Mouse (Mus musculus) neural tube, embryonic 14.5 days (tissue): ENCODE measurements around the gene Actg1. TPM values are rescaled to one million over a fixed set of nuclear protein-coding genes. Genes with fewer than 3 reads are reported as not detected.

Experiments
- ATAC-seq: fragments of 200-750 bp; cut with Nextera tagmentation; 2 replicates; pipeline ENCODE4 v1.8.0; 2017; ENCODE audit warnings: low read depth, mild to moderate bottlenecking, moderate TSS enrichment, moderate library complexity
- H3K27ac ChIP-seq: fragments of 300-500 bp; sonication (generic); 2 replicates; pipeline ENCODE4 v1.5.1; 2014; ENCODE audit warnings: low read depth, mild to moderate bottlenecking, control low read depth, low read length, moderate library complexity, mixed read lengths
- H3K27me3 ChIP-seq: fragments of 300-500 bp; sonication (generic); 2 replicates; pipeline ENCODE4 v1.6.1; 2014; ENCODE audit warnings: low read length; ENCODE audit not compliant: control insufficient read depth, insufficient read depth
- H3K36me3 ChIP-seq: fragments of 300-500 bp; sonication (generic); 2 replicates; pipeline ENCODE4 v1.6.1; 2014; ENCODE audit warnings: low read length, mixed read lengths; ENCODE audit not compliant: control insufficient read depth, insufficient read depth
- H3K4me1 ChIP-seq: fragments of 300-500 bp; sonication (generic); 2 replicates; pipeline ENCODE4 v1.6.1; 2014; ENCODE audit warnings: low read length; ENCODE audit not compliant: control insufficient read depth, insufficient read depth
- H3K4me2 ChIP-seq: fragments of 300-500 bp; sonication (generic); 2 replicates; pipeline ENCODE4 v1.6.1; 2014; ENCODE audit warnings: mild to moderate bottlenecking, low read depth, low read length, control low read depth
- H3K4me3 ChIP-seq: fragments of 300-500 bp; sonication (generic); 2 replicates; pipeline ENCODE4 v1.5.1; 2014; ENCODE audit warnings: low read depth, low read length, control low read depth, mixed read lengths
- H3K9ac ChIP-seq: fragments of 300-500 bp; sonication (generic); replicated peaks from 2 replicates; pipeline ENCODE4 v1.6.1; 2014; ENCODE audit warnings: low read depth, mild to moderate bottlenecking, control low read depth, low read length, mixed read lengths
- H3K9me3 ChIP-seq: fragments of 300-500 bp; sonication (generic); 2 replicates; pipeline ENCODE4 v1.6.1; 2016; ENCODE audit warnings: low read length; ENCODE audit not compliant: control insufficient read depth
- WGBS: fragments of 180-500 bp; shearing (Covaris S2); extraction: QIAGEN DNeasy Blood & Tissue Kit; methylation state at CpG from one replicate; pipeline ENCODE4 v1.1.7; 2014; 5-methylcytosine and 5-hydroxymethylcytosine counted together
- microRNA-seq: library from miRNA; unstranded; fragments of <30 nt; microRNA quantifications from one replicate; pipeline ENCODE4, GENCODE M21; 2016
- polyA plus RNA-seq: library from polyadenylated mRNA; unstranded; fragments of >200 nt; fragmentation: Nextera tagmentation; extraction: Ambion mirVana; gene quantifications from 2 replicates; pipeline ENCODE4 v1.2.1, GENCODE M21; 2014

Gene Actg1
- polyA plus RNA-seq, 1 experiment from 2014 or later = 4,176 TPM

- Histone ChIP-seq H3K27ac (no peak overlapping the region), H3K4me2 (peak overlapping the region; percentile 80; the same call in 1 of the 2 replicates), H3K9ac (0 out of 2 replicates have a peak overlapping the region, but pooled peaks have one; percentile 69), H3K4me3 (no peak overlapping the region), H3K36me3 (no peaks in the 10 kb centered on the region), H3K4me1 (peaks cover 29% of the 10 kb centered on the region), H3K9me3 (no peaks in the 10 kb centered on the region), H3K27me3 (no peaks in the 10 kb centered on the region)
- no peak for ATAC-seq
- 93% methylated on average over 21 of the region's 21 CpGs for WGBS
Observed at GRCm38 (mm10) chr11:120303559-120304349, 44.6 kb downstream of the Actg1 start.

- Histone ChIP-seq H3K27ac (no peak overlapping the region), H3K27me3 (no peaks in the 10 kb centered on the region), H3K9me3 (no peaks in the 10 kb centered on the region), H3K36me3 (no peaks in the 10 kb centered on the region), H3K9ac (no peak overlapping the region), H3K4me3 (no peak overlapping the region), H3K4me2 (no peak overlapping the region), H3K4me1 (peaks cover 29% of the 10 kb centered on the region)
- WGBS = 75% methylated on average over 9 of the region's 9 CpGs
- ATAC-seq = no peak
Observed at GRCm38 (mm10) chr11:120303119-120303518, 45.2 kb downstream of the Actg1 start.

- Histone ChIP-seq H3K4me1 (peaks cover 11% of the 10 kb centered on the region), H3K9me3 (no peaks in the 10 kb centered on the region), H3K9ac (no peak overlapping the region), H3K27me3 (no peaks in the 10 kb centered on the region), H3K36me3 (no peaks in the 10 kb centered on the region), H3K27ac (no peak overlapping the region), H3K4me3 (no peak overlapping the region), H3K4me2 (no peak overlapping the region)
- WGBS = 53% methylated on average over 5 of the region's 5 CpGs
- ATAC-seq = no peak
Observed at GRCm38 (mm10) chr11:120299484-120299883, 48.9 kb downstream of the Actg1 start.

GRCm38 (mm10) chr11:120298441-120299141 lies 49.8 kb downstream of the Actg1 start:
- Histone ChIP-seq H3K36me3 (no peaks in the 10 kb centered on the region), H3K9me3 (no peaks in the 10 kb centered on the region), H3K4me1 (peaks cover 14% of the 10 kb centered on the region; the same call in 1 of the 2 replicates), H3K4me2 (no peak overlapping the region), H3K27me3 (no peaks in the 10 kb centered on the region), H3K4me3 (no peak overlapping the region), H3K9ac (no peak overlapping the region), H3K27ac (no peak overlapping the region)
- WGBS = 77% methylated on average over 4 of the region's 4 CpGs
- ATAC-seq = no peak

GRCm38 (mm10) chr11:120297767-120298166 lies 50.6 kb downstream of the Actg1 start:
- Histone ChIP-seq H3K9me3 (no peaks in the 10 kb centered on the region), H3K9ac (no peak overlapping the region), H3K4me1 (peaks cover 14% of the 10 kb centered on the region; the same call in 1 of the 2 replicates), H3K27me3 (no peaks in the 10 kb centered on the region), H3K4me2 (no peak overlapping the region), H3K27ac (no peak overlapping the region), H3K4me3 (no peak overlapping the region), H3K36me3 (no peaks in the 10 kb centered on the region)
- WGBS = 70% methylated on average over 7 of the region's 7 CpGs
- ATAC-seq = no peak

GRCm38 (mm10) chr11:120296305-120297144 lies 51.8 kb downstream of the Actg1 start:
- H3K4me1 ChIP-seq = peaks cover 14% of the 10 kb centered on the region; the same call in 1 of the 2 replicates
- H3K4me3 ChIP-seq = no peak overlapping the region
- no peak overlapping the region for H3K9ac ChIP-seq
- H3K36me3 ChIP-seq = no peaks in the 10 kb centered on the region
- H3K27me3 ChIP-seq = no peaks in the 10 kb centered on the region
- ATAC-seq = peak; percentile 59; the same call in 1 of the 2 replicates
- 34% methylated on average over 13 of the region's 13 CpGs for WGBS
- no peak overlapping the region for H3K4me2 ChIP-seq
- H3K9me3 ChIP-seq = no peaks in the 10 kb centered on the region
- no peak overlapping the region for H3K27ac ChIP-seq

Small RNA genes within 50 kb of the gene (microRNA-seq; reads per million reads assigned to microRNA genes)
- not detected for gene Gm23419
- gene Mir6935 = 2.0 reads per million

Other genes starting within 250 kb of the Actg1 start
- 20.7 and 21.1 TPM in 2 replicates for gene Tepsin, start 249.8 kb downstream of the Actg1 start, polyA plus RNA-seq
- gene Ndufaf8, start 249.6 kb downstream of the Actg1 start, polyA plus RNA-seq = 49.1 and 61.5 TPM in 2 replicates
- 78.8 and 90.6 TPM in 2 replicates for gene Slc38a10, start 197.2 kb downstream of the Actg1 start, polyA plus RNA-seq
- gene Bahcc1, start 115.6 kb downstream of the Actg1 start, polyA plus RNA-seq = 17.0 and 20.8 TPM in 2 replicates
- 0.63 and 1.7 TPM in 2 replicates for gene Fscn2, start 13.0 kb upstream of the Actg1 start, polyA plus RNA-seq
- gene Faap100, start 30.2 kb upstream of the Actg1 start, polyA plus RNA-seq = 74.8 and 86.8 TPM in 2 replicates
- 31.1 and 39.8 TPM in 2 replicates for gene Nploc4, start 89.2 kb upstream of the Actg1 start, polyA plus RNA-seq
- gene Tspan10, start 94.1 kb upstream of the Actg1 start, polyA plus RNA-seq = not detected in 2 replicates
- gene Pde6g, start 105.0 kb upstream of the Actg1 start, polyA plus RNA-seq = 0.31 and 0.59 TPM in 2 replicates
- gene Oxld1, start 109.5 kb upstream of the Actg1 start, polyA plus RNA-seq = 12.0 and 12.9 TPM in 2 replicates
- 21.6 and 28.4 TPM in 2 replicates for gene Ccdc137, start 109.6 kb upstream of the Actg1 start, polyA plus RNA-seq
- gene Arl16, start 119.1 kb upstream of the Actg1 start, polyA plus RNA-seq = 65.5 and 68.1 TPM in 2 replicates
- gene Mrpl12, start 136.1 kb upstream of the Actg1 start, polyA plus RNA-seq = 131 and 135 TPM in 2 replicates
- gene Slc25a10, start 143.3 kb upstream of the Actg1 start, polyA plus RNA-seq = 24.7 and 30.0 TPM in 2 replicates
- gene Gcgr, start 182.2 kb upstream of the Actg1 start, polyA plus RNA-seq = 0.19 and 0.22 TPM in 2 replicates
- gene Mcrip1, start 201.2 kb upstream of the Actg1 start, polyA plus RNA-seq = 248 and 267 TPM in 2 replicates
- gene Ppp1r27, start 202.6 kb upstream of the Actg1 start, polyA plus RNA-seq = not detected in 2 replicates
- gene P4hb, start 224.7 kb upstream of the Actg1 start, polyA plus RNA-seq = 248 and 330 TPM in 2 replicates
- 419 and 479 TPM in 2 replicates for gene Arhgdia, start 233.1 kb upstream of the Actg1 start, polyA plus RNA-seq
- gene Alyref, start 249.8 kb upstream of the Actg1 start, polyA plus RNA-seq = 191 and 222 TPM in 2 replicates
- 209 and 236 TPM in 2 replicates for gene Anapc11, start 249.9 kb upstream of the Actg1 start, polyA plus RNA-seq